ENCODE assay signal across 8 mouse cellular contexts in genomic region chr2:132879261-132880044, GRCm38 (mm10). TPM values are rescaled to one million over a fixed set of nuclear protein-coding genes. Genes with fewer than 3 reads are reported as not detected.
DNase-seq lines count a peak whose midpoint lies in the region; ATAC-seq and TF ChIP-seq lines count a peak whose summit lies in the region.

No protein-coding gene starts in this region.

- peaks cover 47% of the 10 kb centered on the region for H3K27me3 ChIP-seq in heart, embryonic 10.5 days (ENCODE audit: insufficient read depth, poor library complexity, severe bottlenecking)
- H3K27me3 ChIP-seq in E14TG2a.4 (ENCODE audit: insufficient read depth, low read length), result peaks cover 34% of the 10 kb centered on the region
- H3K27me3 ChIP-seq in heart, postnatal 0 days (ENCODE audit: control insufficient read depth, insufficient read depth, low read length), result peaks cover 52% of the 10 kb centered on the region
- H3K27me3 ChIP-seq in limb, embryonic 11.5 days (ENCODE audit: control insufficient read depth, insufficient read depth, low read length), result peaks cover 35% of the 10 kb centered on the region
- peaks cover 39% of the 10 kb centered on the region for H3K27me3 ChIP-seq in myocyte (ENCODE audit: control insufficient read depth, insufficient read depth, insufficient read length)

- ATAC-seq in heart, postnatal 0 days (ENCODE audit: insufficient read depth, low read depth), result peak; percentile 52
- ATAC-seq in limb, embryonic 11.5 days (ENCODE audit: insufficient number of reproducible peaks, low FRiP score, low TSS enrichment, low read depth), result peak; percentile 78

- H3K36me3 ChIP-seq in heart, embryonic 10.5 days, result 0 out of 2 replicates have a peak, but pooled peaks cover 8% of the 10 kb centered on the region
- peaks cover 32% of the 10 kb centered on the region for H3K36me3 ChIP-seq in E14TG2a.4 (ENCODE audit: insufficient read depth, low read length)
- no peaks in the 10 kb centered on the region for H3K36me3 ChIP-seq in heart, postnatal 0 days (replicated peaks; ENCODE audit: control insufficient read depth, insufficient read depth, low read length)
- H3K36me3 ChIP-seq in limb, embryonic 11.5 days (ENCODE audit: control insufficient read depth, insufficient read depth, low read length), result no peaks in the 10 kb centered on the region
- H3K36me3 ChIP-seq in myocyte (ENCODE audit: control insufficient read depth, insufficient read depth), result no peaks in the 10 kb centered on the region

- no peaks in the 10 kb centered on the region for H3K9me3 ChIP-seq in heart, embryonic 10.5 days
- no peaks in the 10 kb centered on the region; the same call in 1 of the 2 replicates for H3K9me3 ChIP-seq in E14TG2a.4 (ENCODE audit: low read length)
- no peaks in the 10 kb centered on the region for H3K9me3 ChIP-seq in heart, postnatal 0 days (replicated peaks; ENCODE audit: control insufficient read depth, low read length)
- H3K9me3 ChIP-seq in limb, embryonic 11.5 days (ENCODE audit: control insufficient read depth, low read length), result no peaks in the 10 kb centered on the region

- under 1% methylated on average over 58 of the region's 58 CpGs for WGBS in heart, embryonic 10.5 days
- under 1% methylated on average over 55 of the region's 58 CpGs for WGBS in heart, postnatal 0 days
- under 1% methylated on average over 58 of the region's 58 CpGs for WGBS in limb, embryonic 11.5 days

- peak overlapping the region; percentile 75 for H3K27ac ChIP-seq in heart, embryonic 10.5 days
- no peak overlapping the region for H3K27ac ChIP-seq in heart, postnatal 0 days (ENCODE audit: low read depth)
- H3K27ac ChIP-seq in limb, embryonic 11.5 days (replicated peaks; ENCODE audit: low read depth, low read length), result no peak overlapping the region

- H3K9ac ChIP-seq in heart, postnatal 0 days (replicated peaks; ENCODE audit: low read depth, low read length), result no peak overlapping the region
- H3K9ac ChIP-seq in limb, embryonic 11.5 days (ENCODE audit: low read length), result peak overlapping the region; percentile 49; the same call in 1 of the 2 replicates

- H3ac ChIP-seq in myocyte (ENCODE audit: control insufficient read depth, insufficient read length), result no peak overlapping the region

- H3K4me2 ChIP-seq in heart, postnatal 0 days (ENCODE audit: low read depth, low read length), result peak overlapping the region; percentile 70
- H3K4me2 ChIP-seq in limb, embryonic 11.5 days (ENCODE audit: low read depth, severe bottlenecking), result peak overlapping the region; percentile 92
- peak overlapping the region; percentile 58 for H3K4me2 ChIP-seq in myocyte (ENCODE audit: low read depth)

- DNase-seq in heart, embryonic 10.5 days (ENCODE audit: low spot score), result no peak
- no peak for DNase-seq in heart, adult 9 months (ENCODE audit: low spot score in 2 of 2)
- peak; percentile 59 for DNase-seq in embryo, embryonic 10 days (ENCODE audit: low spot score)
- peak; percentile 13 for DNase-seq in heart, postnatal 0 days (ENCODE audit: low spot score)
- peak; percentile 66 for DNase-seq in limb, embryonic 11.5 days (ENCODE audit: low spot score)
- DNase-seq in c-Kit-positive CD71-positive TER-119-positive erythroid progenitor cells, embryonic 14.5 days (ENCODE audit: low spot score), result no peak

- H3K79me2 ChIP-seq in myocyte (ENCODE audit: control insufficient read depth, insufficient read depth), result no peaks in the 10 kb centered on the region

- H3K4me1 ChIP-seq in heart, embryonic 10.5 days, result peaks cover 32% of the 10 kb centered on the region
- H3K4me1 ChIP-seq in E14TG2a.4 (replicated peaks; ENCODE audit: low read depth, low read length), result peaks cover 53% of the 10 kb centered on the region
- H3K4me1 ChIP-seq in heart, postnatal 0 days (ENCODE audit: control insufficient read depth, insufficient read depth), result no peaks in the 10 kb centered on the region
- H3K4me1 ChIP-seq in limb, embryonic 11.5 days (ENCODE audit: control insufficient read depth, insufficient read depth, low read length), result peaks cover 8% of the 10 kb centered on the region

- no peak for TF ChIP-seq POLR2A in myocyte (IDR thresholded peaks at IDR 0.05; ENCODE audit: insufficient read length, low read depth)

- peak overlapping the region; percentile 72 for H3K4me3 ChIP-seq in heart, embryonic 10.5 days
- H3K4me3 ChIP-seq in E14TG2a.4 (replicated peaks; ENCODE audit: low read length) (peak overlapping the region; percentile 83), myocyte (no peak overlapping the region)
- peak overlapping the region; percentile 46 for H3K4me3 ChIP-seq in heart, postnatal 0 days (ENCODE audit: low read depth, low read length)
- peak overlapping the region; percentile 47 for H3K4me3 ChIP-seq in limb, embryonic 11.5 days (ENCODE audit: low read depth, low read length)

- no peak for TF ChIP-seq CTCF in E14TG2a.4 (conservative IDR thresholded peaks at IDR 0.05; ENCODE audit: low read length)
- TF ChIP-seq CTCF in heart, postnatal 0 days (IDR thresholded peaks at IDR 0.05; ENCODE audit: low read depth), result no peak

- no peak for TF ChIP-seq EP300 in heart, postnatal 0 days (IDR thresholded peaks at IDR 0.05; ENCODE audit: low read depth)

TF ChIP-seq in myocyte, 11 proteins besides CTCF, POLR2A, EP300 and RAD21:
- TF ChIP-seq MYOG (IDR thresholded peaks at IDR 0.05; ENCODE audit: control insufficient read depth in 1 of 3, insufficient read depth in 1 of 3, insufficient read length in 2 of 3, low read depth in 2 of 3) (peak in 2 of 3 experiments; percentile 12 to 34), MYOD1 (IDR thresholded peaks at IDR 0.05; ENCODE audit: control insufficient read depth in 1 of 3, insufficient read length in 2 of 3, low read depth in 2 of 3) (peak in 2 of 3 experiments; percentile 35 to 53), CEBPB (IDR thresholded peaks at IDR 0.05; ENCODE audit: insufficient read depth, poor library complexity, severe bottlenecking) (no peak), E2F4 (IDR thresholded peaks at IDR 0.05; ENCODE audit: insufficient read depth) (no peak), TCF3 (IDR thresholded peaks at IDR 0.05; ENCODE audit: insufficient read length, low read depth) (no peak), POLR2AphosphoS2 (IDR thresholded peaks at IDR 0.05; ENCODE audit: insufficient read length, low read depth) (no peak), MAX (IDR thresholded peaks at IDR 0.05; ENCODE audit: low read depth) (no peak), USF1 (IDR thresholded peaks at IDR 0.05; ENCODE audit: low read depth) (no peak)

RNA-seq across cellular contexts. Expression of gene Lrrn4, which starts 1.2 kb away (rescaled TPM):
- 32.6 and 32.7 TPM in 2 replicates for polyA plus RNA-seq in heart, embryonic 10.5 days (2016; fragmentation: Nextera tagmentation; extraction: Ambion mirVana)
- total RNA-seq in heart, postnatal 0 days (2014; rRNA removed; ENCODE audit: low replicate concordance), result 19.8 and 25.6 TPM in 2 replicates
- polyA plus RNA-seq in heart, postnatal 0 days (2015; fragmentation: Nextera tagmentation; extraction: Ambion mirVana), result 8.5 and 8.6 TPM in 2 replicates
- polyA plus RNA-seq in limb, embryonic 11.5 days (2014; fragmentation: Nextera tagmentation; extraction: Ambion mirVana), result 0.14 and 0.60 TPM in 2 replicates
- polyA plus RNA-seq in myocyte (2012; fragmentation: generic; extraction: Trizol), result not detected

RNA-seq across cellular contexts. Expression of gene Crls1, which starts 33.0 kb away (rescaled TPM):
- polyA plus RNA-seq in heart, embryonic 10.5 days (2016; fragmentation: Nextera tagmentation; extraction: Ambion mirVana), result 9.5 and 16.3 TPM in 2 replicates
- total RNA-seq in heart, postnatal 0 days (2014; rRNA removed; ENCODE audit: low replicate concordance), result 26.3 and 30.9 TPM in 2 replicates
- polyA plus RNA-seq in heart, postnatal 0 days (2015; fragmentation: Nextera tagmentation; extraction: Ambion mirVana), result 12.9 and 13.3 TPM in 2 replicates
- 25.7 and 27.8 TPM in 2 replicates for polyA plus RNA-seq in limb, embryonic 11.5 days (2014; fragmentation: Nextera tagmentation; extraction: Ambion mirVana)
- 46.4 TPM for polyA plus RNA-seq in myocyte (2012; fragmentation: generic; extraction: Trizol)

Comparison
In these comparisons a context has a peak if more than half of its experiments do, and no peak if none do; other contexts are left out.
1. DNase-seq: peak in embryo, embryonic 10 days (single experiment), heart, postnatal 0 days (single experiment) and limb, embryonic 11.5 days (single experiment); none in heart, embryonic 10.5 days (single experiment), heart, adult 9 months (0 of 2) and c-Kit-positive CD71-positive TER-119-positive erythroid progenitor cells, embryonic 14.5 days (single experiment).
2. Peak in every context shown above with its lines, with median percentiles within 50 percentile points of each other: H3K4me2 ChIP-seq.